Mouse (Mus musculus) lung, postnatal 10 days (tissue): Measurements from ENCODE around the gene Trim59.
"Not testable (repeated sequence)": the region's sequence is repeated elsewhere in the genome, so short reads cannot be mapped to it uniquely, and the experiment has no call there.

Experiments used
- DNase-seq: peaks from one replicate; pipeline ENCODE4 v3.0.0; 2021

Gene Trim59

DNA sequence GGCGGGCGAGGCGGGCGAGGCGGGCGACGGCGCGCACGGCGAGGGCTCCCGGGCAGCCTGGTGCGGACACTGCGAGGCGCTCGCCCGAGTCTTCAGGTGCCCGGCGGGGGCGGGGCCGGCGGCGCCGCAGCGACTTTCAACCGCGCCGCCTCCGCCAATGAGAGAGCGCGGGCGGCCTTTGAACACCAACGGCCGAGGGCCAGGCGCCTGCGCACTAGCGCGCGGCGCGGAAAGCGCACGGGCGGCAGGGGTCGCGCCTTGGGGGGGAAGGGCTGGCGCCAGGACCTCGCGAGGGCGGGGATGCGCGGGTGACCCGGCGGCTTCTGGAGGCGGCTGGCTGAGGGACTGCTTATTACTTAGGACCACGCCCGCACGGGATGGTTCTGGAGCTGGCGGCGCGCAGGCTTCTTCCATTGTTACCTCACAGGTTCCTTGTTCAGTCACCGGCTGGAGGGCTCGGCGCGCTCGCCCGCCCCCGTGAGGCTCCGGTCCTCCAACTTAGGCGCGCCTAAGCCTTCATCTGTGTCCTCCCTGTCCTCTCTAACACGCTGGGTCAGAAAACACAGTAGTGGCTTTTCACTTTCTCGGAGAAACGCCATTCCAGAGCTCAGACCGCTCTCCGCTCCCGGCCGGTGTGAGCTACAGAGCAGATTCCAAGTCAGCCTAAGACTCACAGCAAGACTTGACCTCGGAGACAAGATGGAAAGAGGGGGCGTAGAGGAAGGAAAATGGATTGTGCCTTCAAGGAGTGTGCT lies at the start of gene Trim59:
Gene Trim59, minus strand, starts transcription at position 111 of the 755 bp plus-strand sequence.
- DNase-seq, result peak; percentile 89

- no peak for DNase-seq
These were observed 19.4 kb upstream of the Trim59 start for GRCm38 (mm10) chr3:69064005-69064404.

DNA sequence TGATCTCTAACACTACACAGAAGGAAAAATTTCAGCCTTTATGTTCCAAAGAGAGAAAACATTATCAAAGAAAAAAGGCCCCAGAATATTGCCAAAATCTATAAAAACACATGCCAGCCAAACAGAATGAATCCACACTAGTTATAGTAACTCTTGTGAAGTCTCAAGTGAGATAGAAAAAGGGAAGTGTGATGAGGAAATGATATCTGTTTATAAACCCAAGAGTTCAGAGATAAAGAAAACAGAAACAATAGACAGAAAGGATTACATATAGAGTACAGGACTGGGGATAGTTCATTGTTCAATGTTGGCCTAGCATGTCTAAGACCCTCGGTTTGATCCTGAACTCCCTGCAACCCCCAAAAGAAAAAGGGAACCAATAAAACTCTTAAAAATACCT lies 18.2 kb upstream of the Trim59 start:
- no peak for DNase-seq

DNA sequence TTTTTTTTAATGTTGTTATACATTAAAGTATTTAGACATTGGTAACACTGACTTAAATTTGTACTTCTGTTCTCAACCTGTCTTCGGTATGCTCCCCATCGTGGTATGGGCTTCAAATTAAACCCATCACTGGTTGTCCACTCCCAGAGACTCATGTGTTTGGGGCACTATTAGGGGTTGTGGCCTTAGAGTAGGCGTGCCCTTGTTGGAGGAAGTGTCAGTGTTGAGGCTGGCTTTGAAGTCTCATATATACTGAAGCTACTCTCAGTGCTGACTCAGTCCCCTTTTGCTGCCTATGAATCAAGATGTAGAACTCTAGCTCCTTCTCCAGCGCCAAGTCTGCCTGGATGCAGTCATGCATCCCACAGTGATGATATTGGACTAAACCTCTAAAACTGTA lies 16.1 kb upstream of the Trim59 start:
- no peak for DNase-seq

- DNase-seq, result no peak
These were observed 11.3 kb upstream of the Trim59 start for GRCm38 (mm10) chr3:69055871-69056270.

GRCm38 (mm10) chr3:69054760-69055432 lies 10.3 kb upstream of the Trim59 start:
- no peak for DNase-seq

GRCm38 (mm10) chr3:69051894-69052293 lies 7.3 kb upstream of the Trim59 start:
- DNase-seq, result no peak

DNA sequence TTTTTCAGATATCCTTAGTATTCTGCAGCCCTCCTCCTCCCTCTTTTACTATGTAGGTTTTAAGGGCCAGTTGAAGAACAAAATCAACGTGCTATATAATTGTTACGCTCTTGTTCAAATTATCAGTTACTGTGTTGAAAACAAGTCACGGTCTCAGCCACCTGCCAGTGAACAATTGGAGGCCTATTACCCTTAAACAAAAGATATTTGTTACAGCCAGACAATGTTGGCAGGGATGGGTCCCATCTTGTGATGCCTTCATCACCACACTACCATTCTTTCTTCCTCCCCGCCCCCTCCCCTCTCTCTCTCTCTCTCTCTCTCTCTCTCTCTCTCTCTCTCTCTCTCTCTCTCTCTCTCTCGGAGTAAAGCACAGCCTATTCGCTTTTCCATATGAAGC lies 4.5 kb upstream of the Trim59 start:
- DNase-seq, result no peak

DNA sequence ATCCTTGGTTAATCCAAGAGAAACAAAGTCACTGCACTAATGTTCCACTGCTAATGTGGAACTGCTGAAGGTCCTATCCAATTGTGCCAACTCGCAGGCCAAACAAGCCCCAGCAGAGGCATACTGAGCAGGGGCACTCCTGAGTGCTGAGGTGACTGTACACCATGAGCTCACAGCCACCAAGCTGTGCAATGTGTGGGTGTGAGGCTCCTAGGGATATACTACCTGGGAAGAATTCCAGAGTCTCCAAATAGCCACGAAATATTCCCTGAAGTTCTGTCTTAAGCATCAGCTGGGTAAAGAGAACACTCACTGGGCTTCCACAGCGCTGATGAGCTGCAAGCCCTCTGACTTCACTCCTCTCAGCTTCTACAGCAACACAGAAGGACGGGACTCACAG lies 3.1 kb upstream of the Trim59 start:
- DNase-seq, result no peak

DNA sequence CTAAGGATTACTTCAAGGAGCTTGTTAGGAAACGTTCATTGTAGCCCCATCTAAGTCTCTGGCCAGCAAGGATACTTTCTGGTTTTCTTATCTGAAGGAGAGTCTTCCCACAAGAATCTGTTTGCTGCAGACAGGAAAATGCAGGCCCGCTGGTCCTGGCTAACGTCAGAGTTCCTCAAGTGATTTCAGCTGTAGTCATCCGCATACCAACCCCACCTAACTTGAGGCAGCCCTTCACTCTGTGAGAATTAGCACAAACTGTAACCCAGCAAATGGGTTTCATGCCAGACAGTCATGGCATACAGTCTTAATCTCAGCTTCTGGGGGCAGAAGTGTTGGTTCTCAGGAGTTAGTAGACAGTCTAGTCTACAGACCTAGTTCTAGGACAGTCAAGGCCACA lies 2.0 kb upstream of the Trim59 start:
- peak; percentile 14 for DNase-seq

DNA sequence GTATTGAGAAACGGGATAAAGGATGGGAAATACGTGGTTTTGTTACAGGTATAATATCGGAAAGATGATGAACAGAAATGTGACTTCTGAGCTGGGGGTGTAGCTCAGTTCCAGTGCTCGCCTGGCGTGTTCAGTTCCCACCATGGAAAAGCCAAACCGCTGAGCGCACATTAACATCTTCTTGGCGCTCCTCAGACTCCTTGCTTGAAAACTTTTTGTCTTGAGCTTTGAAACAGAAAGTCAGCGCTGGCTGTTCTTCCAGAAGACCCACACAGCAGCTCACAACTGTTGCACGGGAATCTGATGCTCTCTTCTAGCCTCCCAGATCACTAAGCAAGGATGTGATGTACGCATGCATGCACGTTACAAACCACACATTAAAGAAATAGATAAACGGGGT lies 1.2 kb upstream of the Trim59 start:
- no peak for DNase-seq

- no peak for DNase-seq
These were observed 797 bp upstream of the Trim59 start for GRCm38 (mm10) chr3:69045400-69045703.

GRCm38 (mm10) chr3:69044167-69044591 lies 376 bp downstream of the Trim59 start:
- DNase-seq, result no peak

DNA sequence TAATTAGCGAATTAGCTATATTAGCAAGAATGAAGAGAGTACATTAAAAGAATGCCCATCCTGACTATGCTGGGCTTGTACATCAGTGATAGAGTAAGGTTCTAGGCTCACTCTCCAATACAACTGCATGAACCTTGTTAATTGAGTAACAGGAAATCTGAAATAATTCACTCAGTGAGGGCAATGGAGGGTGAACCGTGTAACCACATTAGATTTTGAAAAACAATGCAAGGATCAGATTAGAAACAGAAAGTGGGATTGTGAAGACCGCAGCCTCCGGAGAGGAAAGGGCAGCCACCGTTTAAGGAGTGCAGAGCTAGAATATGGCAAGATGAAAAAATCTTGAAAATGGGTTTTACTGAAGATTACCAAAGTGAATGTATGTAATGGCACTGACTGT lies 3.3 kb downstream of the Trim59 start:
- DNase-seq, result no peak

GRCm38 (mm10) chr3:69040105-69040504 lies 4.5 kb downstream of the Trim59 start:
- DNase-seq, result no peak

GRCm38 (mm10) chr3:69026133-69026783 lies 18.3 kb downstream of the Trim59 start:
- DNase-seq, result no peak

GRCm38 (mm10) chr3:69020764-69021163 lies 23.8 kb downstream of the Trim59 start:
- no peak for DNase-seq

DNA sequence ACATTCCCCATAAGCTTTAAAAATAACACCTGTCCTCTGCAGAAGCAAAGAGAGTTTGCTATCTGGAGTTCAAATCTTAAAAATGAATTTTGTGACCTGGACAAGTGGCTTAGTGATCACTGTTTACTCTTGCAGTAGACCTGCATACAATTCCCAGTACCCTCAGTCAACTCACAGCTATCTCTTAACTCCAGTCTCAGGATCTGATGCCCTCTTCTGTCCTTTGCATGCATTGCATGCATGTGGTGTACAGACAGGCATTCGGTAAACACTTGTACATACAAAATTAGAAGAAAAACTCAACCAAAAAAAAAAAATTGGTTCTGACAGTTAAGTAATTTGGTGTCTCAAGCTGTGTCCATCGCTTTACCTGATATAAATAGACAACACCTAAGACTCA lies 24.3 kb downstream of the Trim59 start:
- peak; percentile 10 for DNase-seq

- DNase-seq, result not testable (repeated sequence)
These were observed 25.9 kb downstream of the Trim59 start for GRCm38 (mm10) chr3:69018635-69019034.

DNA sequence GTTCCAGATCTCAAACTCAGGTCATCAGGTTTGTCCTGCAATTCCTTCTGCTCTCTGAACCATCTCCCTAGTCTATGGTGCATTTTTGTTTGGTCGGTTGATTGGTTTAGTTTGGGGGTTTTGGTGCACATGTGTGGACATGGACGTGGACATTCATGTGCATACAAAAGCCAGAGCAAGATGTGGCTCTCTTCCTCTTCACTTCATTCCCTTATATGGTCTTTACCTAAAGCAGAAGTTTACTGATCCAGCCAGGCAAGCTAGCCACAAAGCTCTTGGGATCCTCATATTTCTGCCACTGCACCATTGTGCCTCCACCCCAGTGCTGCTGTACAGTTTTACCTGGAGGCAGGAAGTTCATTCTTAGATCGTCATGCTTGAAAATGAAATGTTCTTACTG lies 27.4 kb downstream of the Trim59 start:
- DNase-seq, result no peak

DNA sequence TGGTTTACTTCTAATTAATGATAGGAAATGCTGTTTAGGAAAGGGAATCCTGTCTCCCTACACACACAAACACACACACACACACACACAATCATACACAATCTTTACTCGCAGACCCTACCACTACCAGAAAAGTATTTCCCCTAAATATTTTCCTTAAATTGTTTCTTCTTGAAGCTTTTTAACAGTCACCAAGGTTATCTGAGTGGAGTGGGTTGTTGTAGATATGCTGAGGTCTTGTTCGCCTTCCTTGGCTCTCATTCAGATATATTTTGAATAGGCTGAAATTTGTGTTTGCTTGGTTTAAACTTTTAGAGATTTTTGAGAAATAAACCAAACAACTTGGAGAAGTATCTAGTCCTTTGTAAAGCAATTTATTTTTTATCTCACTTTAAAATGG lies 35.7 kb downstream of the Trim59 start:
- no peak for DNase-seq

GRCm38 (mm10) chr3:69006246-69006760 lies 38.3 kb downstream of the Trim59 start:
- no peak for DNase-seq

- DNase-seq, result peak; percentile 71
These were observed 39.0 kb downstream of the Trim59 start for GRCm38 (mm10) chr3:69005338-69006245.
